Mouse (Mus musculus): ENCODE results near the gene Gm14295. TPM values are rescaled to one million over a fixed set of nuclear protein-coding genes. Genes with fewer than 3 reads are reported as not detected.
"Not testable (repeated sequence)": the region's sequence is repeated elsewhere in the genome, so short reads cannot be mapped to it uniquely, and the experiment has no call there.

Gm14295 gene
- polyA plus RNA-seq (2015; fragmentation: Nextera tagmentation; extraction: Ambion mirVana): 13.0 TPM in 2 replicates

DNA sequence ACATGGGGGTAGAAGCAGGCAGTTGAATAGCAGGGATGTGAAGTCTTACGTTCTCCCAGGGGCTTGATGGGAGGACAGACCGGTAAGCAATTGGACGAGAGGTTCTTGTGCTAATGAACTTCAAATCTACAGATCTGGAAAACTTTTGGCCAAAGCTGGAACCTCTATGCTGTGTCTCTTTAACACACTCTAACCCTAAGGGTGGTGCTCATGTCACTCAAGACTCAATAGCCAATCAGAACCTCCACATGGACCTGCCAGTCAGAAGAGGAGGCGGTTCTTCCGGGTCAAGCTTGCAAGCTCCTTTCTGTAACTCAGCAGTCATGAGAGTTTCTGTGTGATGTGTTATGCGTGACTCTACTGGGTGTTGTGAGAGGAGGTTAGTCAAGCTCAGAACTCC, at the start of gene Gm14295:
Gene Gm14295 (plus strand): TSS at position 301 of the 400 bp plus-strand sequence.
- no CpG with 5 or more reads among the region's 6 CpGs for WGBS
- not testable (repeated sequence) for H3K27me3 ChIP-seq; H3K9ac ChIP-seq; H3K27ac ChIP-seq (replicated peaks); H3K36me3 ChIP-seq; H3K9me3 ChIP-seq (replicated peaks); H3K4me1 ChIP-seq; ATAC-seq (ENCODE audit: insufficient number of reproducible peaks, low FRiP score, low TSS enrichment, low read depth)
- Histone ChIP-seq H3K4me2 (replicated peaks) (peak within 1 kb of the TSS; percentile 32; the same call in 1 of the 2 replicates), H3K4me3 (replicated peaks) (peak within 1 kb of the TSS; percentile 45)

GRCm38 (mm10) chr2:176798785-176799184, 373 bp downstream of the Gm14295 start:
- H3K4me3 ChIP-seq (replicated peaks): peak overlapping the region; percentile 45
- not testable (repeated sequence) for H3K36me3 ChIP-seq; H3K9ac ChIP-seq; H3K27ac ChIP-seq (replicated peaks); H3K4me1 ChIP-seq; H3K27me3 ChIP-seq; ATAC-seq (ENCODE audit: insufficient number of reproducible peaks, low FRiP score, low TSS enrichment, low read depth); H3K9me3 ChIP-seq (replicated peaks)
- peak overlapping the region; percentile 32; the same call in 1 of the 2 replicates for H3K4me2 ChIP-seq (replicated peaks)
- WGBS: 19% methylated on average over 15 of the region's 15 CpGs

GRCm38 (mm10) chr2:176830840-176831239, 32.4 kb downstream of the Gm14295 start, which contains the start of gene Gm14408:
Gene Gm14408, plus strand, starts transcription at chr2:176831140.
- H3K4me1 ChIP-seq; H3K4me2 ChIP-seq (replicated peaks); H3K36me3 ChIP-seq; H3K27ac ChIP-seq (replicated peaks); H3K9ac ChIP-seq; ATAC-seq (ENCODE audit: insufficient number of reproducible peaks, low FRiP score, low TSS enrichment, low read depth); H3K27me3 ChIP-seq; H3K9me3 ChIP-seq (replicated peaks); H3K4me3 ChIP-seq (replicated peaks): not testable (repeated sequence)
- WGBS: 88% methylated on average over 1 of the region's 3 CpGs

Other genes with a start within 250 kb of the Gm14295 start
- 17.0 and 22.1 TPM in 2 replicates for gene Gm14308, start 162.3 kb upstream of the Gm14295 start, polyA plus RNA-seq (2015; fragmentation: Nextera tagmentation; extraction: Ambion mirVana)
- gene Zfp973, start 128.1 kb upstream of the Gm14295 start, polyA plus RNA-seq (2015; fragmentation: Nextera tagmentation; extraction: Ambion mirVana): 8.3 and 9.2 TPM in 2 replicates
- gene Gm14305, start 90.3 kb upstream of the Gm14295 start, polyA plus RNA-seq (2015; fragmentation: Nextera tagmentation; extraction: Ambion mirVana): 27.6 and 29.5 TPM in 2 replicates
- gene Gm14408, start 32.5 kb downstream of the Gm14295 start, polyA plus RNA-seq (2015; fragmentation: Nextera tagmentation; extraction: Ambion mirVana): not detected in 2 replicates
- gene Gm14296, start 129.2 kb downstream of the Gm14295 start, polyA plus RNA-seq (2015; fragmentation: Nextera tagmentation; extraction: Ambion mirVana): 4.7 and 11.1 TPM in 2 replicates
- gene Gm14419, start 202.3 kb downstream of the Gm14295 start, polyA plus RNA-seq (2015; fragmentation: Nextera tagmentation; extraction: Ambion mirVana): 6.7 and 7.9 TPM in 2 replicates

Data from embryonic facial prominence, embryonic 15.5 days (tissue).